Mouse (Mus musculus) testis, adult 2 months (tissue): Measurements from ENCODE around the gene 6030458C11Rik. TPM values are rescaled to one million over a fixed set of nuclear protein-coding genes. Genes with fewer than 3 reads are reported as not detected.

Source experiments
- H3K27ac ChIP-seq: fragments of 200-500 bp; 2 replicates; pipeline ENCODE4 v1.5.1; 2012; ENCODE audit warnings: low read depth, low read length; ENCODE audit not compliant: control insufficient read depth, insufficient read depth
- H3K27me3 ChIP-seq: fragments of 200-500 bp; 2 replicates; pipeline ENCODE4 v1.6.1; 2012; ENCODE audit warnings: mild to moderate bottlenecking, low read length, moderate library complexity; ENCODE audit not compliant: control insufficient read depth, insufficient read depth
- H3K36me3 ChIP-seq: fragments of 200-500 bp; 2 replicates; pipeline ENCODE4 v1.6.1; 2012; ENCODE audit warnings: mild to moderate bottlenecking, low read length; ENCODE audit not compliant: control insufficient read depth, insufficient read depth
- H3K4me1 ChIP-seq: fragments of 200-500 bp; 2 replicates; pipeline ENCODE4 v1.6.1; 2012; ENCODE audit warnings: low read length; ENCODE audit not compliant: control insufficient read depth, insufficient read depth
- H3K4me3 ChIP-seq: fragments of 200-500 bp; 2 replicates; pipeline ENCODE4 v1.5.1; 2012; ENCODE audit warnings: low read depth, mild to moderate bottlenecking, low read length, moderate library complexity, mixed read lengths; ENCODE audit not compliant: control insufficient read depth
- CTCF ChIP-seq: fragments of 200-500 bp; IDR thresholded peaks from 2 replicates; pipeline ENCODE4 v1.5.1; 2012; ENCODE audit warnings: low read depth, mild to moderate bottlenecking, inconsistent platforms, low read length, moderate library complexity; ENCODE audit not compliant: control insufficient read depth, insufficient read depth, insufficient replicate concordance
- POLR2A ChIP-seq: fragments of 200-500 bp; IDR thresholded peaks from 2 replicates; pipeline ENCODE4 v1.6.1; 2012; ENCODE audit warnings: low read depth, mild to moderate bottlenecking, inconsistent platforms, low read length, moderate library complexity; ENCODE audit not compliant: control insufficient read depth
- polyA plus RNA-seq: library from polyadenylated mRNA; depleted of rRNA; stranded (reverse); fragments of >200 nt; gene quantifications from 2 replicates; pipeline ENCODE4 v1.2.3, GENCODE M21; 2012; rRNA removed

Gene 6030458C11Rik
- polyA plus RNA-seq, 1 experiment = 3.6 TPM

DNA sequence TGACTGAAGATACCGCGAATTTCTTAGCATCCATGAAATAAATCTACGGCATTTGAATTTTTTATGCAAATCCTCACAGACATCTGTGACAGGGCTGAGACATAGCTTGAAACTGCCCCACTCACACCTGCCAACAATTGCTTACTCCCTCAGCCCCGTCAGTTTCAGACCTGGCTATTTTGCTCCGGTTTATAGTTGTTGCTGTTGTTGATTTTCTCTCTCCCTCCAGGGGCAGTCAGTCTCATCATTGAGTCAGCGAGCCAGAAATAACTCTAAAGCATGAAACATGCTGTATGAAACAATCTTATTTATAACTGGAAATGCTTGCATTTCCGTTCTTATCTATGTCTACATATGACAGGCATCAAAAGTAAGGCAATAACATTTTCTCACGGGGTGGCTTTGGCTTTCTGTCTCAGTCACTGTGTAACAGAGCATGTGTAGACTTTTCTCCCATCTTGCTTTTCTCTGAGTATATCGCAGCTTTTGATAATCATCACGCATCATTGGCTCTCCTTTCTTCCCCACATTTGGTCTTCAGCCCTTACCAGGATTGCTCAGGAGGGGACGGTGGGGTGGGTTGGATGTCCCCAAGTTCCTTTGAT lies 50.2 kb downstream of the 6030458C11Rik start:
- Histone ChIP-seq H3K36me3 (no peaks in the 10 kb centered on the region), H3K27ac (no peak overlapping the region), H3K4me1 (no peaks in the 10 kb centered on the region), H3K4me3 (no peak overlapping the region), H3K27me3 (no peaks in the 10 kb centered on the region)
- TF ChIP-seq CTCF = no peak
- TF ChIP-seq POLR2A = no peak

- TF ChIP-seq CTCF = no peak
- TF ChIP-seq POLR2A = no peak
- no peaks in the 10 kb centered on the region for H3K4me1 ChIP-seq
- no peaks in the 10 kb centered on the region for H3K27me3 ChIP-seq
- no peaks in the 10 kb centered on the region for H3K36me3 ChIP-seq
- no peak overlapping the region for H3K4me3 ChIP-seq
- H3K27ac ChIP-seq = no peak overlapping the region
Measured at GRCm38 (mm10) chr15:12770958-12771357, 53.5 kb downstream of the 6030458C11Rik start.

- H3K4me3 ChIP-seq = no peak overlapping the region
Measured at GRCm38 (mm10) chr15:12766848-12767247, 57.6 kb downstream of the 6030458C11Rik start.

DNA sequence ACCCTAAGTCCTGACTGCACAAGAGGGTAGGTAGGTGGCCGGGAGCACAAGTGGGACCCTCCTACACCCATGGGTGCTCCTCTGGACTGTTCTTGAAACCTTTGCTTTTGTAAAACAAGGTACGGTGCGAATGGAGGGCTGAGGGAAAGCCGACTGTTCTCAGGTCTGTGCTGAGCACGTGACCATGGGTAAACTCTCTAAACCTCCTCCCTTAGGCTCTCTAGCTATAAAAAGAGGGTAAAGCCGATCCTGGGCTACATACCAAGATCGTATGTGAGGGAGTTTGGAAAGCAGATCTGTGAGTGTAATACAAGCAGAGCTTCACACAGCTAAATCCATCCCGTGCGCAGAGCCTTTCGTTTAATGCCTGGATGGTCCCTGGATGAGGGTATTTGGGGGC lies 61.3 kb downstream of the 6030458C11Rik start:
- H3K4me3 ChIP-seq = no peak overlapping the region
- H3K4me1 ChIP-seq = no peaks in the 10 kb centered on the region
- no peak overlapping the region for H3K27ac ChIP-seq
- TF ChIP-seq CTCF (no peak), POLR2A (no peak)
- no peaks in the 10 kb centered on the region for H3K27me3 ChIP-seq
- no peaks in the 10 kb centered on the region for H3K36me3 ChIP-seq

More at GRCm38 (mm10) chr15:12766848-12767247, 57.6 kb downstream of the 6030458C11Rik start:
- Histone ChIP-seq H3K36me3 (no peaks in the 10 kb centered on the region), H3K4me1 (no peaks in the 10 kb centered on the region), H3K27ac (no peak overlapping the region), H3K27me3 (no peaks in the 10 kb centered on the region)
- TF ChIP-seq POLR2A (no peak), CTCF (no peak)

GRCm38 (mm10) chr15:12762258-12762913 lies 62.1 kb downstream of the 6030458C11Rik start:
- H3K27me3 ChIP-seq = no peaks in the 10 kb centered on the region
- H3K4me3 ChIP-seq = no peak overlapping the region
- TF ChIP-seq CTCF (no peak), POLR2A (no peak)
- no peaks in the 10 kb centered on the region for H3K4me1 ChIP-seq
- no peaks in the 10 kb centered on the region for H3K36me3 ChIP-seq
- H3K27ac ChIP-seq = no peak overlapping the region

GRCm38 (mm10) chr15:12760747-12761146 lies 63.7 kb downstream of the 6030458C11Rik start:
- Histone ChIP-seq H3K27ac (no peak overlapping the region), H3K4me1 (no peaks in the 10 kb centered on the region), H3K27me3 (no peaks in the 10 kb centered on the region), H3K36me3 (no peaks in the 10 kb centered on the region), H3K4me3 (no peak overlapping the region)
- TF ChIP-seq POLR2A = no peak
- TF ChIP-seq CTCF = no peak

DNA sequence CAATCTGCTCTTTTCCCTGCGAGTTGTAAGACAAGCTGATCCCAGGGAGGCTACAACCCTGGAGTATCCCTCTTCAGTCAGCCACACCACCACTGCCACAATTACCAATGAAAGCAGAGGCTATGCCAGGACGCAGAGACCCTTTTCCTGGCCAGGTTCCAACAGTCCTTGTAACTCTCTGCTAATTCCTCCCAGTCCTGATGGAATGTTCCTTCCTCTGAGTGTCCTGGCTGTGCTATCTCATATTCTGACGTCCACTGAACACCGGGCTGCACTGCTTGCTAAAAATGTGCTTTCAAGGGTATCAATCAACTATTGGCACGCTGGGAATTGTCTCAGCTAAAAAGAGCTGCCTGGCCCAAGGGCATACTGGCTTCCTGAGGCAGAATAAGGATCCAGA lies 66.0 kb downstream of the 6030458C11Rik start:
- TF ChIP-seq POLR2A (no peak), CTCF (no peak)
- H3K4me1 ChIP-seq = no peaks in the 10 kb centered on the region
- H3K4me3 ChIP-seq = no peak overlapping the region
- no peaks in the 10 kb centered on the region for H3K27me3 ChIP-seq
- no peak overlapping the region for H3K27ac ChIP-seq
- no peaks in the 10 kb centered on the region for H3K36me3 ChIP-seq

Other genes starting within 250 kb of the 6030458C11Rik start
- gene Pdzd2, start 84.7 kb downstream of the 6030458C11Rik start, polyA plus RNA-seq = 9.3 and 11.4 TPM in 2 replicates
- 13.5 and 14.4 TPM in 2 replicates for gene Drosha, start 166 bp upstream of the 6030458C11Rik start, polyA plus RNA-seq